Mouse (Mus musculus) B cell, adult 2 months (primary cell): ENCODE data around the gene Eif4b.
A peak's percentile ranks its signal among the peaks of the same experiment; 100 is the strongest.

ENCODE experiments used
- DNase-seq, 2 experiments: peaks; one replicate each; pipeline ENCODE4 v3.0.0; 2022

Eif4b gene

GRCm38 (mm10) chr15:102073559-102074069 lies at the start of gene Eif4b:
Eif4b (plus strand) TSS chr15:102073773.
- DNase-seq: peak; percentile 98 to 99

GRCm38 (mm10) chr15:102023888-102024287 lies 49.7 kb upstream of the Eif4b start:
- DNase-seq: no peak

GRCm38 (mm10) chr15:102025136-102025872 lies 48.3 kb upstream of the Eif4b start:
- DNase-seq: no peak

GRCm38 (mm10) chr15:102026430-102026829 lies 47.1 kb upstream of the Eif4b start:
- DNase-seq: no peak

GRCm38 (mm10) chr15:102028040-102028439 lies 45.5 kb upstream of the Eif4b start, which contains the start of gene Krt18:
Krt18 (plus strand) TSS chr15:102028180.
- DNase-seq: peak in 1 of 2 experiments; percentile 11

- DNase-seq: no peak
These were observed 39.2 kb upstream of the Eif4b start for GRCm38 (mm10) chr15:102034121-102035053.

- no peak for DNase-seq
These were observed 33.3 kb upstream of the Eif4b start for GRCm38 (mm10) chr15:102040277-102040676.

GRCm38 (mm10) chr15:102041951-102042350 lies 31.6 kb upstream of the Eif4b start:
- no peak for DNase-seq

GRCm38 (mm10) chr15:102044745-102045144 lies 28.8 kb upstream of the Eif4b start:
- DNase-seq: no peak

GRCm38 (mm10) chr15:102045691-102046090 lies 27.9 kb upstream of the Eif4b start:
- no peak for DNase-seq

GRCm38 (mm10) chr15:102048006-102048405 lies 25.6 kb upstream of the Eif4b start:
- no peak for DNase-seq

- no peak for DNase-seq
These were observed 23.7 kb upstream of the Eif4b start for GRCm38 (mm10) chr15:102049871-102050270.

GRCm38 (mm10) chr15:102051920-102052683 lies 21.5 kb upstream of the Eif4b start:
- no peak for DNase-seq

GRCm38 (mm10) chr15:102056495-102057174 lies 16.9 kb upstream of the Eif4b start:
- no peak for DNase-seq

- peak; percentile 92 to 93 for DNase-seq
These were observed 7.8 kb upstream of the Eif4b start for GRCm38 (mm10) chr15:102065661-102066325.

- DNase-seq: no peak
These were observed 2.8 kb upstream of the Eif4b start for GRCm38 (mm10) chr15:102070476-102071467.

- no peak for DNase-seq
These were observed 512 bp upstream of the Eif4b start for GRCm38 (mm10) chr15:102072963-102073558.

GRCm38 (mm10) chr15:102074070-102074731 lies 628 bp downstream of the Eif4b start:
- DNase-seq: peak; percentile 69 to 70
